Mouse (Mus musculus): ENCODE results near the gene Psmd1.

GRCm38 (mm10) chr1:86174602-86175001 lies 110.4 kb downstream of the Psmd1 start:
- no peak for TF ChIP-seq CTCF (IDR thresholded peaks at IDR 0.05; ENCODE audit: low read depth, low read length)
- no peak for TF ChIP-seq POLR2A (IDR thresholded peaks at IDR 0.05; ENCODE audit: extremely low read depth, insufficient read depth, low read length)
